Mouse (Mus musculus) neural tube, embryonic 12.5 days (tissue): ENCODE results near the gene Rbm47. TPM values are rescaled to one million over a fixed set of nuclear protein-coding genes. Genes with fewer than 3 reads are reported as not detected.

Experiments used
- ATAC-seq: fragments of 200-750 bp; cut with Nextera tagmentation; 2 replicates; pipeline ENCODE4 v1.8.0; 2017; ENCODE audit warnings: low read depth, mild to moderate bottlenecking, moderate TSS enrichment, moderate library complexity; ENCODE audit not compliant: low FRiP score
- H3K27ac ChIP-seq: fragments of 300-500 bp; sonication (generic); 2 replicates; pipeline ENCODE4 v1.5.1; 2016
- H3K27me3 ChIP-seq: fragments of 300-500 bp; sonication (generic); replicated peaks from 2 replicates; pipeline ENCODE4 v1.6.1; 2016; ENCODE audit warnings: mild to moderate bottlenecking
- H3K36me3 ChIP-seq: fragments of 300-500 bp; sonication (generic); 2 replicates; pipeline ENCODE4 v1.6.1; 2016; ENCODE audit warnings: mild to moderate bottlenecking
- H3K4me1 ChIP-seq: fragments of 300-500 bp; sonication (generic); 2 replicates; pipeline ENCODE4 v1.6.1; 2016
- H3K4me2 ChIP-seq: fragments of 300-500 bp; sonication (generic); replicated peaks from 2 replicates; pipeline ENCODE4 v1.6.1; 2016; ENCODE audit warnings: mild to moderate bottlenecking
- H3K4me3 ChIP-seq: fragments of 300-500 bp; sonication (generic); 2 replicates; pipeline ENCODE4 v1.5.1; 2016
- H3K9ac ChIP-seq: fragments of 300-500 bp; sonication (generic); 2 replicates; pipeline ENCODE4 v1.6.1; 2016; ENCODE audit warnings: mild to moderate bottlenecking
- H3K9me3 ChIP-seq: fragments of 300-500 bp; sonication (generic); 2 replicates; pipeline ENCODE4 v1.6.1; 2016; ENCODE audit warnings: mild to moderate bottlenecking
- WGBS: fragments of 180-500 bp; shearing (Covaris S2); methylation state at CpG from one replicate; pipeline ENCODE4 v1.1.7; 2016; 5-methylcytosine and 5-hydroxymethylcytosine counted together
- polyA plus RNA-seq: library from polyadenylated mRNA; unstranded; fragments of >200 nt; fragmentation: Nextera tagmentation; extraction: Ambion mirVana; gene quantifications from 2 replicates; pipeline ENCODE4 v1.2.1, GENCODE M21; 2016

Rbm47 gene
- polyA plus RNA-seq, 1 experiment from 2014 or later: 1.4 TPM

DNA sequence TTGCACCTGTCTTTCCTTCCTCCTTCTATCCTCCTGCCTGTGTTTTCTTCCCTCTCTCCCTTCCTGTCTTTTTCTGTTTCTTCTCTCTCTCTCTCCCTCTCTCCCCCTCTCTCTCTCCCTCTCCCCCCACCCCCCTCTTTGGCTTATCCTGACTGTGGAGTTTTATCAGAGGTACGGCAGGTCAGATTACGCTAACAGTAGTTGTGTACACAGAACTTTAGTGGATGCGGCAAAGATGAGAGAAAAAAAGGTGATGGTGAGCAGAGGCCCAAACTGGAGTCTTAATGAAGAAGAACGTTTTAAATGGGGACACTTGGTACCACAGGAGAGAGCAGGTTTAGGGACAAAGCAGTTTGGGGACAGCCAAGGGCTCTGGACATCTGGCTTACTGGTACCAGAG, 83.3 kb downstream of the Rbm47 start:
- no peaks in the 10 kb centered on the region for H3K36me3 ChIP-seq
- no peak overlapping the region for H3K4me2 ChIP-seq
- H3K27me3 ChIP-seq: no peaks in the 10 kb centered on the region
- H3K4me1 ChIP-seq: no peaks in the 10 kb centered on the region
- 91% methylated on average over 4 of the region's 4 CpGs for WGBS
- no peak overlapping the region for H3K27ac ChIP-seq
- H3K4me3 ChIP-seq: no peak overlapping the region
- no peaks in the 10 kb centered on the region for H3K9me3 ChIP-seq
- no peak overlapping the region for H3K9ac ChIP-seq
- ATAC-seq: no peak

DNA sequence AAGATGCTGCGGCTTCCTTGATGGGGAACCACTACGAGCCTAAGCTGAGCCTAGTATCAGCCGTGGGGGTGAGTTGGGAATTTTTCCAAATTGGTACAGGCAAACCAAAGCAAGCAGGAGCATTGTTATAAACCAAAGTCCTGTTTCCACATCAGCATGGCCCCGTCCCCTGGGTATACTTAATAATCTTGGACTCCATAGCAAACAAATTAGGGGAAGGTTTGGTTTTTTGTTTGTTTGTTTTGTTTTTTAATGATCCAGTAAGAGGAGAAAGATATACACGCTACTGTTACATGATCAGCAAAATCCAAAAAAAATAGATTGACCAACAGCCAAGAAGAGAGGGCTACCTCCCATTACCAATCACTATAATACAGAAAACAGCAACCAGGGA, 84.0 kb downstream of the Rbm47 start:
- no peak overlapping the region for H3K9ac ChIP-seq
- H3K27me3 ChIP-seq: no peaks in the 10 kb centered on the region
- H3K4me3 ChIP-seq: no peak overlapping the region
- H3K9me3 ChIP-seq: no peaks in the 10 kb centered on the region
- no peak for ATAC-seq
- no peaks in the 10 kb centered on the region for H3K36me3 ChIP-seq
- no peak overlapping the region for H3K27ac ChIP-seq
- H3K4me2 ChIP-seq: no peak overlapping the region
- 92% methylated on average over 5 of the region's 5 CpGs for WGBS
- no peaks in the 10 kb centered on the region for H3K4me1 ChIP-seq

- no peak overlapping the region for H3K9ac ChIP-seq
- H3K27ac ChIP-seq: no peak overlapping the region
- no peak for ATAC-seq
- no peak overlapping the region for H3K4me3 ChIP-seq
- 92% methylated on average over 4 of the region's 4 CpGs for WGBS
- no peaks in the 10 kb centered on the region for H3K36me3 ChIP-seq
- no peaks in the 10 kb centered on the region for H3K4me1 ChIP-seq
- no peak overlapping the region for H3K4me2 ChIP-seq
- H3K27me3 ChIP-seq: no peaks in the 10 kb centered on the region
- H3K9me3 ChIP-seq: no peaks in the 10 kb centered on the region
Observed at GRCm38 (mm10) chr5:66088247-66088901, 84.5 kb downstream of the Rbm47 start.

DNA sequence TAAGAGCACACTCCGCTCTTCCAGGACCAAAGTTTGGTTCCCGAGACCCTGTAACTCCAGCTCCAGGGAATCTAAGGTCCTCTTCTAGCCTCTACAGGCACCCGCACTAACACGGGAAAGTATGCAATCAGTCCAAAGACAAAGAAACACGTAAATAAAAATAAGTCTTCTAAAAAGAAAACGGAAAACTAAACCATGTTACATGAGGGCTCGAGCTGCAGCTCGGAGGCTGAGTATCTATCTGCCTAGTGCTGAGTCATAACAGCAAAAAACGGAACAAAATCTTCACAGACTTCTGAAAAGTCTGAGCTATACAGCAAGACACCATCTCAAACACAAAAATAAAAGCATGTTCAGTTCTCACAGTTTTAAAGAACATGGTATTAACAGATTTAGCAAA, 86.0 kb downstream of the Rbm47 start:
- no peaks in the 10 kb centered on the region for H3K4me1 ChIP-seq
- no peak overlapping the region for H3K4me2 ChIP-seq
- H3K4me3 ChIP-seq: no peak overlapping the region
- no peak for ATAC-seq
- H3K27ac ChIP-seq: no peak overlapping the region
- no peaks in the 10 kb centered on the region for H3K27me3 ChIP-seq
- H3K9me3 ChIP-seq: no peaks in the 10 kb centered on the region
- H3K36me3 ChIP-seq: no peaks in the 10 kb centered on the region
- WGBS: 94% methylated on average over 9 of the region's 9 CpGs
- no peak overlapping the region for H3K9ac ChIP-seq

DNA sequence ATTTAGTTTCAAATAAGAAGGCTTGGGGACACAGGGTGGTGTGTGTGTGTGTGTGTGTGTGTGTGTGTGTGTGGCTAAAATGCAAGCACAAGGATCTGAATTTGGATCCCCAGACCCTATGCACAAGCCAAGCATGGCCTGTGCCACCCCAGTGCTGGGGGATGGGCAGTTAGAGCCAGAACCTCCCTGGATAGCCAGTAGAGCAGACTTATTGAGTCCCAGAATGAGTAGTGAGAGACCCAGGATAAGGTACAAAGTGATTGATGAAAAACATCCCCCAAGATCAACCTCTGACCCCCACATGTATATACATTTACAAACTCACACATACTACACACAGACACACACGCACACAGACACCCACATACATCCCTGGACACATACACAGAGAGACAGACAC, 86.6 kb downstream of the Rbm47 start:
- Histone ChIP-seq H3K4me1 (no peaks in the 10 kb centered on the region), H3K4me2 (no peak overlapping the region)

GRCm38 (mm10) chr5:66085478-66085877, 87.4 kb downstream of the Rbm47 start:
- Histone ChIP-seq H3K9me3 (no peaks in the 10 kb centered on the region), H3K27ac (no peak overlapping the region), H3K27me3 (no peaks in the 10 kb centered on the region), H3K36me3 (no peaks in the 10 kb centered on the region), H3K4me1 (no peaks in the 10 kb centered on the region), H3K4me3 (no peak overlapping the region), H3K4me2 (no peak overlapping the region), H3K9ac (no peak overlapping the region)
- WGBS: 73% methylated on average over 4 of the region's 4 CpGs
- no peak for ATAC-seq

More for the DNA sequence above, 86.6 kb downstream of the Rbm47 start:
- Histone ChIP-seq H3K27me3 (no peaks in the 10 kb centered on the region), H3K4me3 (no peak overlapping the region), H3K9me3 (no peaks in the 10 kb centered on the region), H3K9ac (no peak overlapping the region), H3K36me3 (no peaks in the 10 kb centered on the region), H3K27ac (no peak overlapping the region)
- 89% methylated on average over 1 of the region's 1 CpGs for WGBS
- ATAC-seq: no peak

- Histone ChIP-seq H3K27ac (no peak overlapping the region), H3K4me2 (no peak overlapping the region), H3K36me3 (no peaks in the 10 kb centered on the region), H3K27me3 (no peaks in the 10 kb centered on the region), H3K9ac (no peak overlapping the region), H3K9me3 (no peaks in the 10 kb centered on the region), H3K4me3 (no peak overlapping the region), H3K4me1 (no peaks in the 10 kb centered on the region)
- no peak for ATAC-seq
- 87% methylated on average over 3 of the region's 3 CpGs for WGBS
Observed at GRCm38 (mm10) chr5:66084541-66084940, 88.4 kb downstream of the Rbm47 start.

GRCm38 (mm10) chr5:66083350-66083749, 89.6 kb downstream of the Rbm47 start:
- 43% methylated on average over 7 of the region's 7 CpGs for WGBS
- no peaks in the 10 kb centered on the region for H3K9me3 ChIP-seq
- ATAC-seq: no peak
- no peak overlapping the region for H3K4me2 ChIP-seq
- no peaks in the 10 kb centered on the region for H3K4me1 ChIP-seq
- H3K36me3 ChIP-seq: no peaks in the 10 kb centered on the region
- H3K9ac ChIP-seq: no peak overlapping the region
- no peak overlapping the region for H3K4me3 ChIP-seq
- H3K27ac ChIP-seq: no peak overlapping the region
- H3K27me3 ChIP-seq: no peaks in the 10 kb centered on the region; the same call in 1 of the 2 replicates

- ATAC-seq: no peak
- Histone ChIP-seq H3K9ac (no peak overlapping the region), H3K27ac (no peak overlapping the region), H3K36me3 (no peaks in the 10 kb centered on the region), H3K4me3 (no peak overlapping the region), H3K9me3 (no peaks in the 10 kb centered on the region), H3K27me3 (no peaks in the 10 kb centered on the region; the same call in 1 of the 2 replicates), H3K4me1 (no peaks in the 10 kb centered on the region), H3K4me2 (no peak overlapping the region)
- WGBS: 73% methylated on average over 11 of the region's 11 CpGs
Observed at GRCm38 (mm10) chr5:66082229-66082572, 90.7 kb downstream of the Rbm47 start.

DNA sequence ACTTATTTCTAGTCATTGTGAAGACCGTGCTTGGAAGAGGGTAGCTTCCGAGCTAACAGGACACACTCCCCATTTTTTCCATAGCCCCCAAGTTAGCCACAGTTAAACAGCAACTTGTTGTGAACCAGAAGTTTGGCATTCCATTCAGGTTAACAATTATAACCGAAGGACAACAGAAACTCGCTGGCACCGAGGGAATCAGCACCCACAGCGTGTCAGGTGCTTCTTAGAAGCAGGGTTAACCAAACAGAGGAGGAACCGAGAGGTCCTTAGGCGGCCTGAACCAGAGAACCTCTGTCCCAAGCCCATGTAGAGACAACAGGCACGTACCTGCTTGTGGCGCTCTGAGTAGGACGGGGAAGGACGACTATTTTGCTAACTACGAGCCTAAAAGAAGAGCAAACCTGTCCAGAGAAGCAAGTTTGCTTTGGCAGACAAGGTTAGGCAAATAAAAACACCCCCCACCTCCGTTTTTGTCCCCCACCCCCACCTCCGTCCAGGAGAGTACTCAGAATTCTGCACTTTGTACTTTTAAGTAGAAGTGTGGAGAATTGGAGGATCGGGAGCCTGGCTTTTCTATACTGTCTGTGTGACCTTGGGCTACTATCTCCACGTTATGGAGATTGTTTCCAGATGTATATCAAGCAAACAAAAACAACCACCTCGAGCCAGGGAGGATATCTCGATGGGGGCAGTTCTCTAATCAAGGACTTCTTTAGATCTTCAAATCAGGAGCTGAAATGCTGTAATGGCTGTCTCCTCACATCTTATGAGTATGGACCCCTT, 91.3 kb downstream of the Rbm47 start:
- Histone ChIP-seq H3K4me2 (no peak overlapping the region), H3K36me3 (no peaks in the 10 kb centered on the region), H3K9ac (no peak overlapping the region), H3K27ac (no peak overlapping the region), H3K4me1 (no peaks in the 10 kb centered on the region), H3K4me3 (no peak overlapping the region), H3K9me3 (no peaks in the 10 kb centered on the region), H3K27me3 (no peaks in the 10 kb centered on the region; the same call in 1 of the 2 replicates)
- 76% methylated on average over 19 of the region's 19 CpGs for WGBS
- ATAC-seq: no peak

DNA sequence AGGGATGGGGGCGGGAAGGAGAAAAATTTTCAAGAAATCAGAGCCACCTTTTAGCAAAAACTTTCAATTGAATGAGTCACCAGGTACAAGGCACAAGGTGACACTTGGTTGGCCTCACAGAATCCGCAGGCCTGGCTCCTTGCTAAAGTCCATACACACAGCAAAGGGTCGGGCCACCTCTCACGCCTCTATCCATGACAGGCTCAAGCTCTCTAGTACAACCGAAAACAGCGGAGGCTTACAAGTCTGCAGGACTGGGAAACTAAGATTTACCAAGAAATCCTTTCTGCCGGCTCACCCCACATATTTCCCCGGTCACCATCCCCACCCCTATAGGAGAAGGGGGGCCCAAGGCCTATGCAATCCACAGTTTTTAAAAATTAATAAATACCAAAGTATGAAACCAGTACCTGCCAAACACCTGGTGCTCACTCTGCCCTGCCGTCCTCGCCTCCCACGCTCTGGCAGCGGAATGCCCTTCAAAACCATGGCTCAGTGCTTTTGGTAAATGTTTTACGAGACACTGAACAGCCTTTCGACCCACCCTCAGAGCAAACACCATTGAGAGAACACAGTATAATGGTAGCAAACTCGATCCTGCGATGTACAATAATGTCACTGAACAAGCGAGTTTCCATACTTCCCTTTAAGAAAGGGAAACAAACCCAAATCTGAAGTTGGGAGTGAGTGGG, 92.2 kb downstream of the Rbm47 start:
- Histone ChIP-seq H3K9me3 (no peaks in the 10 kb centered on the region), H3K36me3 (no peaks in the 10 kb centered on the region), H3K27me3 (no peaks in the 10 kb centered on the region; the same call in 1 of the 2 replicates), H3K4me2 (no peak overlapping the region), H3K27ac (no peak overlapping the region), H3K9ac (no peak overlapping the region), H3K4me1 (no peaks in the 10 kb centered on the region), H3K4me3 (no peak overlapping the region)
- WGBS: 73% methylated on average over 17 of the region's 17 CpGs
- no peak for ATAC-seq

DNA sequence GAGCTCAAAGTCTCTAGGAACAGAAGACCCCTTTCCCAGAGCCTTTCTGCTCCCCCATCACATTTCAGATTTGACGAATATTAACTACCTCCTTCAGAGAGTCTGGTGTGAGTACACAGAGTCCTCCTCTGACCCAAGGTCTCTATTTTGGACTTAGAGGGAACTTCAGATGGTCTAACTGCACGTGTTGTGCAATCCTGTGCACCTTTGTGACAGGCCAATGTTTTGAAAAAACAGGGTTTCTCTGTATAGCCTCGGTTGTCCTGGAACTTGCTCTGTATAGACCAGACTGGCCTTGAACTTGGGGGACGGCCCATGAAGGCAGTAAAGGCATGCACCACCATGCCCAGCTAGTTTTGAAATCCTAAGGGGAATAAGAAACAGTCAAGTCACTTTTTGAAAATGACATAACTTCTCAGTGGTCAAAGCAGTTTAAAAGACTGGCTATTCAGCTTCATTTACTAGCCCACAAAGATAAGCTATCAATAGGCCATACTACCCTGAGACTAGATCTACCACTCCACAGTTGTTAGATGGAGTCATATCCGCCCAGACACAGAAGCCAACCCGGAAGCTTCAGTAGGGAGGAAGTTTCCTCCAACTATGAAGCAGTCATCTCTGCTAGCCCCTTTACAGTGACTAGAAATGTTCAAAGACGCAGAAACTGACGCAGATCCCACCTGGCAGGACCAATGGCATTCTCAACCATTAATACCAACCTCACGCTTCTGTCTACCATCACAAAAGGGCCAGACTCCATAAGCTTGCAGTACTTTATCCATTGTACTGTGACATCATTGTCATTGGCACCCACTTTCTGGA, 93.3 kb downstream of the Rbm47 start:
- no peaks in the 10 kb centered on the region for H3K36me3 ChIP-seq
- WGBS: 89% methylated on average over 9 of the region's 9 CpGs
- H3K4me2 ChIP-seq: no peak overlapping the region
- no peak overlapping the region for H3K9ac ChIP-seq
- H3K27ac ChIP-seq: no peak overlapping the region
- H3K4me1 ChIP-seq: no peaks in the 10 kb centered on the region
- no peaks in the 10 kb centered on the region; the same call in 1 of the 2 replicates for H3K27me3 ChIP-seq
- H3K9me3 ChIP-seq: no peaks in the 10 kb centered on the region
- ATAC-seq: no peak
- no peak overlapping the region for H3K4me3 ChIP-seq
